In genomic region chr6:144056252-144057097, GRCm38 (mm10) we compare ENCODE assay signal across 8 mouse cellular contexts.
DNase-seq lines count a peak whose midpoint lies in the region; ATAC-seq and TF ChIP-seq lines count a peak whose summit lies in the region.

No protein-coding gene starts in this region.

- DNase-seq in brain, adult 2 months (ENCODE audit: low read depth, low spot score) = peak; percentile 80
- DNase-seq in embryo, embryonic 11 days = peak; percentile 54
- peak; percentile 41 for DNase-seq in gastrocnemius, postnatal 10 days
- peak; percentile 86 for DNase-seq in hindbrain, postnatal 0 days (ENCODE audit: low spot score)
- peak; percentile 72 to 83 for DNase-seq in left cerebral cortex, postnatal 10 days (ENCODE audit: extremely low spot score in 1 of 2, low spot score in 2 of 2)
- no peak for DNase-seq in midbrain, embryonic 10.5 days (ENCODE audit: low spot score)
- peak; percentile 50 for DNase-seq in testis, postnatal 10 days (ENCODE audit: low spot score)

- ATAC-seq in hindbrain, postnatal 0 days = peak; percentile 97
- no peak for ATAC-seq in granulocyte monocyte progenitor cell, adult 5-6 weeks (replicated peaks; ENCODE audit: poor library complexity, severe bottlenecking)

- intact Hi-C loops in left cerebral cortex, postnatal 10 days (cut with DNase I) = no loop called here

- TF ChIP-seq CTCF in hindbrain, postnatal 0 days (IDR thresholded peaks at IDR 0.05; ENCODE audit: low read depth) = no peak

- H3K4me3 ChIP-seq in hindbrain, postnatal 0 days (ENCODE audit: low read length) = no peak overlapping the region
- H3K4me3 ChIP-seq in midbrain, embryonic 10.5 days = no peak overlapping the region

- H3K27ac ChIP-seq in hindbrain, postnatal 0 days = peak overlapping the region; percentile 59
- H3K27ac ChIP-seq in midbrain, embryonic 10.5 days (replicated peaks) = 0 out of 2 replicates have a peak overlapping the region, but pooled peaks have one; percentile 18

- WGBS in hindbrain, postnatal 0 days = 38% methylated on average over 10 of the region's 10 CpGs
- 78% methylated on average over 10 of the region's 10 CpGs for WGBS in midbrain, embryonic 10.5 days

- H3K4me1 ChIP-seq in hindbrain, postnatal 0 days (ENCODE audit: insufficient read depth, low read length) = no peaks in the 10 kb centered on the region
- H3K4me1 ChIP-seq in midbrain, embryonic 10.5 days = peaks cover 4% of the 10 kb centered on the region; the same call in 1 of the 2 replicates

- no peaks in the 10 kb centered on the region for H3K9me3 ChIP-seq in hindbrain, postnatal 0 days (ENCODE audit: low read length)
- H3K9me3 ChIP-seq in midbrain, embryonic 10.5 days (replicated peaks) = no peaks in the 10 kb centered on the region

- 0 out of 2 replicates have a peak overlapping the region, but pooled peaks have one; percentile 10 for H3K4me2 ChIP-seq in hindbrain, postnatal 0 days (ENCODE audit: low read depth, low read length)

- no peaks in the 10 kb centered on the region for H3K36me3 ChIP-seq in hindbrain, postnatal 0 days (ENCODE audit: insufficient read depth, low read length)
- H3K36me3 ChIP-seq in midbrain, embryonic 10.5 days = no peaks in the 10 kb centered on the region

- H3K9ac ChIP-seq in hindbrain, postnatal 0 days (replicated peaks; ENCODE audit: low read length) = no peak overlapping the region

- no peaks in the 10 kb centered on the region for H3K27me3 ChIP-seq in hindbrain, postnatal 0 days (ENCODE audit: insufficient read depth, low read length)
- H3K27me3 ChIP-seq in midbrain, embryonic 10.5 days (ENCODE audit: low read depth, poor library complexity, severe bottlenecking) = no peaks in the 10 kb centered on the region
